Mouse (Mus musculus) thymus, adult 2 months (tissue): ENCODE data around the gene Il1a.

Source experiments
- CTCF ChIP-seq: fragments of 200-500 bp; IDR thresholded peaks from 2 replicates; pipeline ENCODE4 v1.5.1; 2012; ENCODE audit warnings: mild to moderate bottlenecking, control low read depth, low read length, moderate library complexity, borderline replicate concordance; ENCODE audit not compliant: control insufficient read depth, poor library complexity, insufficient read depth; ENCODE audit errors: extremely low read depth
- POLR2A ChIP-seq: fragments of 200-500 bp; IDR thresholded peaks from 2 replicates; pipeline ENCODE4 v1.6.1; 2012; ENCODE audit warnings: mild to moderate bottlenecking, low read length, control low read depth, moderate library complexity; ENCODE audit not compliant: control insufficient read depth, poor library complexity, insufficient read depth; ENCODE audit errors: extremely low read depth

DNA sequence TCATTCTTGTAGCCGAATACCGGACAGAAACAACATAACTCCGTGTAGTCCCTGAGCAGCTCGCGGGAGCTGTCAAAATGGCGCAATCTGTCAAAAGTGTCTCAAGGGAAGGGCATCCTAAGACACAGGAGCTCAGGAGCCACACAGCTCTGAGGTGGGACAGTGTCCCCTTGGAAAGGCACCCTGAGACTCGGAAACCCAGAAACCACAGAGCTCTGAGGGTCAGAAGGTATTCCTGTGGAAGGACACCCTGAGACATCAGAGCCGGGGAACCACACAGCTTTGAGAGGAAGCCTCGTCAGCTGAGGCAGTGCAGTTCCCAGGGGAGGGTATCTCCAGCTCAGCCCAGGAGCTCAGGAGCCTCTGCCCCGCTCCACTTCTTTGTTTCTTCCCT is 12.2 kb downstream of the Il1a start:
- TF ChIP-seq CTCF (no peak), POLR2A (no peak)
